Mouse (Mus musculus) heart, embryonic 14.5 days (tissue): Measurements from ENCODE around the gene Tcf20. TPM values are rescaled to one million over a fixed set of nuclear protein-coding genes. Genes with fewer than 3 reads are reported as not detected.
A peak's percentile ranks its signal among the peaks of the same experiment; 100 is the strongest.

Source experiments
- ATAC-seq: fragments of 200-750 bp; cut with Nextera tagmentation; 2 replicates; pipeline ENCODE4 v1.8.0; 2017; ENCODE audit warnings: low read depth, moderate TSS enrichment; ENCODE audit not compliant: insufficient number of reproducible peaks, insufficient read depth, low FRiP score
- H3K27ac ChIP-seq, 2 experiments: fragments of 200-500 bp in 1 of 2; fragments of 300-500 bp in 1 of 2; sonication (generic) in 1 of 2; replicated peaks in 1 of 2; 2 replicates each; pipeline ENCODE4 v1.5.1; 2012 to 2014; ENCODE audit warnings: low read depth in 2 of 2, low read length in 2 of 2, control low read depth in 1 of 2, mild to moderate bottlenecking in 1 of 2, mixed read lengths in 1 of 2; ENCODE audit not compliant: control insufficient read depth in 1 of 2, insufficient read depth in 1 of 2
- H3K27me3 ChIP-seq: fragments of 300-500 bp; sonication (generic); 2 replicates; pipeline ENCODE4 v1.6.1; 2014; ENCODE audit warnings: mild to moderate bottlenecking, low read length, control low read depth; ENCODE audit not compliant: control insufficient read depth, insufficient read depth
- H3K36me3 ChIP-seq: fragments of 300-500 bp; sonication (generic); 2 replicates; pipeline ENCODE4 v1.6.1; 2014; ENCODE audit warnings: mild to moderate bottlenecking, control low read depth, low read length, mixed read lengths; ENCODE audit not compliant: control insufficient read depth, insufficient read depth
- H3K4me1 ChIP-seq, 2 experiments: fragments of 200-500 bp in 1 of 2; fragments of 300-500 bp in 1 of 2; sonication (generic) in 1 of 2; 2 replicates each; pipeline ENCODE4 v1.6.1; 2012 to 2014; ENCODE audit warnings: low read length in 2 of 2, control low read depth in 1 of 2, mixed read lengths in 1 of 2; ENCODE audit not compliant: control insufficient read depth in 2 of 2, insufficient read depth in 2 of 2
- H3K4me2 ChIP-seq: fragments of 300-500 bp; sonication (generic); 2 replicates; pipeline ENCODE4 v1.6.1; 2014; ENCODE audit warnings: mild to moderate bottlenecking, low read length
- H3K4me3 ChIP-seq, 2 experiments: fragments of 200-500 bp in 1 of 2; fragments of 300-500 bp in 1 of 2; sonication (generic) in 1 of 2; 2 replicates each; pipeline ENCODE4 v1.5.1; 2012 to 2014; ENCODE audit warnings: low read length in 2 of 2, mild to moderate bottlenecking in 2 of 2, control low read depth in 1 of 2, low read depth in 1 of 2, moderate library complexity in 1 of 2; ENCODE audit not compliant: control insufficient read depth in 1 of 2, insufficient read depth in 1 of 2
- H3K9ac ChIP-seq: fragments of 300-500 bp; sonication (generic); 2 replicates; pipeline ENCODE4 v1.6.1; 2014; ENCODE audit warnings: mild to moderate bottlenecking, low read length
- H3K9me3 ChIP-seq: fragments of 300-500 bp; sonication (generic); 2 replicates; pipeline ENCODE4 v1.6.1; 2016; ENCODE audit warnings: low read length, control low read depth; ENCODE audit not compliant: control insufficient read depth
- WGBS: fragments of 180-500 bp; shearing (Covaris S2); extraction: QIAGEN DNeasy Blood & Tissue Kit; methylation state at CpG from one replicate; pipeline ENCODE4 v1.1.7; 2014; 5-methylcytosine and 5-hydroxymethylcytosine counted together
- polyA plus RNA-seq: library from polyadenylated mRNA; unstranded; fragments of >200 nt; fragmentation: Nextera tagmentation; extraction: Ambion mirVana; gene quantifications from 2 replicates; pipeline ENCODE4 v1.2.1, GENCODE M21; 2014

The Tcf20 gene
- polyA plus RNA-seq, 1 experiment from 2014 or later = 7.2 TPM

GRCm38 (mm10) chr15:82902521-82902920 is 85.2 kb downstream of the Tcf20 start:
- H3K36me3 ChIP-seq = no peaks in the 10 kb centered on the region
- peaks cover 19 to 49% of the 10 kb centered on the region in 2 experiments for H3K4me1 ChIP-seq
- no peak overlapping the region for H3K27ac ChIP-seq
- no peak for ATAC-seq
- H3K27me3 ChIP-seq = no peaks in the 10 kb centered on the region
- no peak overlapping the region for H3K9ac ChIP-seq
- WGBS = 60% methylated on average over 4 of the region's 4 CpGs
- no peaks in the 10 kb centered on the region for H3K9me3 ChIP-seq
- H3K4me3 ChIP-seq = no peak overlapping the region
- H3K4me2 ChIP-seq = no peak overlapping the region

- Histone ChIP-seq H3K9me3 (no peaks in the 10 kb centered on the region), H3K4me2 (0 out of 2 replicates have a peak overlapping the region, but pooled peaks have one; percentile 18)
Measured at GRCm38 (mm10) chr15:82901306-82901705, 86.4 kb downstream of the Tcf20 start.

DNA sequence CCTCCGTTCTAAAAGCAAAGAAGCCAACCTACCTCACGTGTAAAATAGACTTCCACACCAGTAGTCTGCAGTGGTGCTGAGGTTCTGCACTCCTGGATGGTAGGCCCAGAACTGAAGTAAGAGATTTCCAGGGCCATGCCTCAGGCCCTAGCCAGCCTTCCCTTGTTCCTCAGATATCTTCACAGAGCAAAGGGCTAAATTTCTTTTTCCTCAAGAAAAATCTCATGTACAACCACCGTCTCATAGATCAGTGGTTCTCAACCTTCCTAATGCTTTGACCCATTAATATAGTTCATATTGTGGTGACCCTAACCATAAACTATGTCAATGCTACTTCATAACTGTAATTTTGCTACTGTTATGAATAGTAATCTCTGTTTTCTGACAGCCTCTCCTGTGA is 87.3 kb downstream of the Tcf20 start:
- H3K9ac ChIP-seq = peak overlapping the region; percentile 91
- ATAC-seq = no peak
- H3K27ac ChIP-seq = 0 out of 4 replicates have a peak overlapping the region, but pooled peaks of 1 of the 2 experiments have one; percentile 44
- no peaks in the 10 kb centered on the region for H3K9me3 ChIP-seq
- no peaks in the 10 kb centered on the region for H3K27me3 ChIP-seq
- no peaks in the 10 kb centered on the region for H3K36me3 ChIP-seq
- H3K4me2 ChIP-seq = peak overlapping the region; percentile 93
- 42% methylated on average over 3 of the region's 3 CpGs for WGBS
- peak overlapping the region in 1 of 2 experiments; percentile 92; a peak in 2 of 4 replicates for H3K4me3 ChIP-seq
- peaks cover 16 to 42% of the 10 kb centered on the region in 2 experiments for H3K4me1 ChIP-seq

More at GRCm38 (mm10) chr15:82901306-82901705, 86.4 kb downstream of the Tcf20 start:
- Histone ChIP-seq H3K27ac (peak overlapping the region in 1 of 2 experiments; percentile 28; a peak in 1 of 4 replicates), H3K9ac (peak overlapping the region; percentile 16; the same call in 1 of the 2 replicates), H3K4me1 (peaks cover 16 to 46% of the 10 kb centered on the region in 2 experiments), H3K4me3 (no peak overlapping the region), H3K27me3 (no peaks in the 10 kb centered on the region), H3K36me3 (no peaks in the 10 kb centered on the region)
- ATAC-seq = no peak
- WGBS = 15% methylated on average over 6 of the region's 6 CpGs

DNA sequence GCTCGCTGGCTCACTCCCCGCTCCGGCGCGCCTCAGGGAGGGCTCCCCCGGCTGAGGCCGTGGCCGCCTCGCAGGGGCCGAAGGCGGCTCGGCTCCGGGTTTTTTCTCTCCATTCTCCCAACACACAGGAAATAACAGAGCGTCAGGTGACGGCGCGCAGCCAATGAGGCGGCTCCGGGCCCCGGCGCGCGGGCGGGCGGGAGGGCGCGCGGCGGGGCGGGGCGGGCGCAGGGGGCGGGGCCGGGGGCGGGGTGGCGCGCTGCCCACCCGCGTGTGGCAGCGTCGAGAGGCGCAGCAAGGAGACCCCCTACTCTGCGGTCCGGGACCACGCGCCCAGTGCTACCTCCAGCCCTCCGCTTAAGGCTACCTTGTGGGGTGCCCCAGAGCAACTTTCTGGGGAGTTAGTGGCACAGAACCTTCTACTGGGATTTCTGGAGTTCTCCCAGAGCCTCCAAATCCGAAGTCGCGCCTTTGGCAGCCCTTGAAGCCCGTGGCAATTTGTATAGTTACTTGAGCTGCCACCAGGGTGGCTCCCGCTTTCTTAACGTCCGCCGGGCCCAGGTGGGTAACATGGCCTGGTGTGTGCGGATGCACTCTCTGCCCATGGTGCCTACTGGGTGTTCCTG is 87.9 kb downstream of the Tcf20 start:
- Histone ChIP-seq H3K36me3 (no peaks in the 10 kb centered on the region), H3K9ac (peak overlapping the region; percentile 91)

DNA sequence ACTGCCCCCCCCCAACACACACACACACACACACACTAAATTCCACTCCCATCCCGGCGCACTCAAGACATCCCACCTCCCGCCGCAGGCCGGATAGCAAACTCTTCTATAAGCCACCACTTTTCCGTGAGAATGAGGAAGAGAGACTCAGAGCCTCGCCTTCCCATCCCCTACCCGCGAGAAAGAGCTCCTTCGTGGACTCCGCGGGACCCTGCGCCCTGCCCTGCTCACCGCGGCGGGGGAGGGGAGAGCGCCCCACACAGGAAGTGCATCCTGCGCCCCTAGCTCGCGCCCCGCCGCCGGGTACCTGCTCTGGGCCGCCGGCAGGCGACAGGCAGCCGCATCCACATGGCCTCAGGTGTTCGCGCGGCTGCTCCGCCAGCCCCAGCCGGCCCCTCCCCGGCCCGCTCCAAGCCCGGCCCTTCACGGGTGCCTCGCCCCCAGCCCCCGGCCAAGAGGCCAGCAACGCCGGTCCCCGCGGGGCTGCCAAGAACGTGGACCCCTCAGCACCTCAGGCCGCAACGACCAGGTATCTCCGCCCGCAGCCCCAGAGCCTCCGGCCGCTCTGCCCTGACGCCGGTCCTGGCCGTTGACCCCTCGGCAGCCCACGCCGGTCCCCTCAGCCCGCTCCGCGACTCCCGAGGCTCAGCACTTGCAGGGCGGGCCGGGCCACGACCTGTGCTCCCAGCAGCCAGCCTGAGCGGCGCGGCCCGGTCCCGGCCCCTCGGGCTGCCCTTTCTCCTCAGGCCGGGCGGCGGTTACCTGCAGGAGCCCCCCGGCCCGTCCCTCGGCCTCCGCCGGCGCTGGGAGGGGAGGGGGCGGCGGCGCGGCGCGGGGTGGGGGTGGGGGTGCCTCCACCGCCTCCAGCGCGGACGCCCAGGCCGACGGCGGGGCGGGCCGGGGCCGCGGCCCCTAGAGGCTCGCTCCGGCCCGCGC is 88.7 kb downstream of the Tcf20 start:
- Histone ChIP-seq H3K4me3 (peak overlapping the region; percentile 66 to 92), H3K9ac (peak overlapping the region; percentile 91), H3K4me2 (peak overlapping the region; percentile 93), H3K27ac (peak overlapping the region; percentile 68 to 83), H3K4me1 (peaks cover 16 to 42% of the 10 kb centered on the region in 2 experiments), H3K9me3 (no peaks in the 10 kb centered on the region), H3K27me3 (no peaks in the 10 kb centered on the region), H3K36me3 (no peaks in the 10 kb centered on the region)
- ATAC-seq = peak; percentile 31
- under 1% methylated on average over 83 of the region's 98 CpGs for WGBS

More for the DNA sequence above, 87.9 kb downstream of the Tcf20 start:
- Histone ChIP-seq H3K4me2 (peak overlapping the region; percentile 93), H3K27ac (peak overlapping the region; percentile 68 to 83), H3K9me3 (no peaks in the 10 kb centered on the region), H3K4me1 (peaks cover 16 to 42% of the 10 kb centered on the region in 2 experiments), H3K4me3 (peak overlapping the region; percentile 66 to 92), H3K27me3 (no peaks in the 10 kb centered on the region)
- WGBS = 1% methylated on average over 56 of the region's 56 CpGs
- ATAC-seq = peak; percentile 91

DNA sequence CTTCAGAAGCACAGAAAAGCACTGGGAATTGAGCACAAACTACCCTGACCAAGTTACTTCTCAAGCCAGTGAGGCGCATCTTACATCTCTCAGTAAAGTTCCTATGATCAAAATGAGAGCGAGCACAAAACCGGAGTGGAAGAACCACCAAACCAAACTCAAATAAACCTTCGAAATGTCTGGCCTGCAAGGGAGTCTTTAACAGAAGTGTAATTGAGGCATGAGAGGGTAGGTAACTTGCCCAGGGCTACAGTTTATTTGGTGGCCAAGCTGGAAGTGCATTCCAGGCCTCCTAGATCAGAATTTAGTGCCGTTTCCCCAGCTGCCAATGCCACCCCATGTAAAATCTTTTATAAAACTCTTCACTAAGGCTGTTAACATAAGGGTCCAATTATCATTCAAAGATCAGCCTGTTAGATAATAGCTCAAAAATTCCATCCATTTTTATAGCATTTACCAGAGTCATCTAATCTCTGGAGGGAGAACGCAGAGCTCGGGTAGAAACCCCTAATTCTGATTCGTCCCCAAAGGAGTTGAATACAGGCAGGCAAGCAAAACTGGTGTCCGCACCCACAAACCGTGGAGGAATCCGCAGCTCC is 89.4 kb downstream of the Tcf20 start:
- peaks cover 16 to 45% of the 10 kb centered on the region in 2 experiments for H3K4me1 ChIP-seq
- no peak for ATAC-seq
- 22% methylated on average over 11 of the region's 11 CpGs for WGBS
- no peaks in the 10 kb centered on the region for H3K36me3 ChIP-seq
- H3K27me3 ChIP-seq = no peaks in the 10 kb centered on the region
- H3K9ac ChIP-seq = peak overlapping the region; percentile 91
- peak overlapping the region in 1 of 2 experiments; percentile 83; a peak in 1 of 4 replicates for H3K27ac ChIP-seq
- H3K9me3 ChIP-seq = no peaks in the 10 kb centered on the region
- H3K4me3 ChIP-seq = peak overlapping the region; percentile 66 to 92
- peak overlapping the region; percentile 93 for H3K4me2 ChIP-seq

- no peak overlapping the region for H3K9ac ChIP-seq
- H3K4me2 ChIP-seq = no peak overlapping the region
- no peaks in the 10 kb centered on the region for H3K9me3 ChIP-seq
- no peak overlapping the region for H3K4me3 ChIP-seq
- peaks cover 11 to 37% of the 10 kb centered on the region in 2 experiments for H3K4me1 ChIP-seq
- no peak overlapping the region for H3K27ac ChIP-seq
- no peak for ATAC-seq
- WGBS = 46% methylated on average over 1 of the region's 1 CpGs
- no peaks in the 10 kb centered on the region for H3K27me3 ChIP-seq
- no peaks in the 10 kb centered on the region for H3K36me3 ChIP-seq
Measured at GRCm38 (mm10) chr15:82896336-82896735, 91.3 kb downstream of the Tcf20 start.
